Mouse (Mus musculus) cortical plate, adult 2 months (tissue): ENCODE measurements around the gene Cux2. TPM values are rescaled to one million over a fixed set of nuclear protein-coding genes. Genes with fewer than 3 reads are reported as not detected.

ENCODE experiments used
- H3K27ac ChIP-seq: fragments of 200-500 bp; 2 replicates; pipeline ENCODE4 v1.5.1; 2012; ENCODE audit warnings: low read length, control low read depth, inconsistent platforms; ENCODE audit not compliant: insufficient read depth
- H3K4me1 ChIP-seq: fragments of 200-500 bp; 2 replicates; pipeline ENCODE4 v1.6.1; 2011; ENCODE audit warnings: low read length; ENCODE audit not compliant: control insufficient read depth, insufficient read depth
- H3K4me3 ChIP-seq: fragments of 200-500 bp; 2 replicates; pipeline ENCODE4 v1.5.1; 2011; ENCODE audit warnings: mild to moderate bottlenecking, low read length, control low read depth; ENCODE audit not compliant: insufficient read depth
- CTCF ChIP-seq: fragments of 200-500 bp; IDR thresholded peaks from 2 replicates; pipeline ENCODE4 v1.5.1; 2011; ENCODE audit warnings: mild to moderate bottlenecking, control low read depth, low read length; ENCODE audit not compliant: insufficient read depth; ENCODE audit errors: extremely low read depth
- POLR2A ChIP-seq: fragments of 200-500 bp; IDR thresholded peaks from 2 replicates; pipeline ENCODE4 v1.6.1; 2011; ENCODE audit warnings: mild to moderate bottlenecking, low read length, control low read depth; ENCODE audit not compliant: insufficient read depth; ENCODE audit errors: extremely low read depth
- polyA plus RNA-seq: library from polyadenylated mRNA; depleted of rRNA; stranded (reverse); fragments of >200 nt; gene quantifications from 2 replicates; pipeline ENCODE4 v1.2.3, GENCODE M21; 2012

Cux2 gene
- polyA plus RNA-seq, 1 experiment = 109 TPM

- Histone ChIP-seq H3K4me1 (peaks cover 8% of the 10 kb centered on the region), H3K4me3 (no peak overlapping the region), H3K27ac (no peak overlapping the region; the same call in 1 of the 2 replicates)
- TF ChIP-seq CTCF (no peak), POLR2A (no peak)
Measured at GRCm38 (mm10) chr5:121839128-121839473, 210.8 kb downstream of the Cux2 start.

GRCm38 (mm10) chr5:121838341-121839127, 211.4 kb downstream of the Cux2 start:
- Histone ChIP-seq H3K4me1 (peaks cover 10% of the 10 kb centered on the region), H3K27ac (0 out of 2 replicates have a peak overlapping the region, but pooled peaks have one; percentile 32), H3K4me3 (no peak overlapping the region)
- no peak for TF ChIP-seq CTCF

- H3K27ac ChIP-seq = peak within 1 kb of the TSS; percentile 96
- TF ChIP-seq CTCF (no peak), POLR2A (no peak)
Measured at GRCm38 (mm10) chr5:121837441-121838340, 212.2 kb downstream of the Cux2 start, which contains the start of gene Sh2b3. Gene Sh2b3, minus strand, starts transcription at chr5:121837646.

GRCm38 (mm10) chr5:121836692-121837415, 213.0 kb downstream of the Cux2 start:
- TF ChIP-seq CTCF (no peak), POLR2A (peak; percentile 52; the same call in 1 of the 2 replicates)
- Histone ChIP-seq H3K4me3 (peak overlapping the region; percentile 74), H3K4me1 (peaks cover 10% of the 10 kb centered on the region), H3K27ac (peak overlapping the region; percentile 96)

More at GRCm38 (mm10) chr5:121837441-121838340, 212.2 kb downstream of the Cux2 start, which contains the start of gene Sh2b3:
- Histone ChIP-seq H3K4me3 (peak within 1 kb of the TSS; percentile 74), H3K4me1 (peaks cover 10% of the 10 kb centered on the region)

GRCm38 (mm10) chr5:121835949-121836691, 213.8 kb downstream of the Cux2 start:
- H3K27ac ChIP-seq = peak overlapping the region; percentile 96
- TF ChIP-seq POLR2A (no peak), CTCF (no peak)
- peaks cover 10% of the 10 kb centered on the region for H3K4me1 ChIP-seq
- peak overlapping the region; percentile 74 for H3K4me3 ChIP-seq

GRCm38 (mm10) chr5:121834991-121835747, 214.7 kb downstream of the Cux2 start:
- TF ChIP-seq POLR2A (no peak), CTCF (no peak)
- peak overlapping the region; percentile 74 for H3K4me3 ChIP-seq
- no peak overlapping the region for H3K27ac ChIP-seq
- H3K4me1 ChIP-seq = peaks cover 10% of the 10 kb centered on the region

GRCm38 (mm10) chr5:121834241-121834606, 215.7 kb downstream of the Cux2 start:
- H3K4me3 ChIP-seq = no peak overlapping the region; the same call in 1 of the 2 replicates
- H3K27ac ChIP-seq = no peak overlapping the region
- H3K4me1 ChIP-seq = peaks cover 10% of the 10 kb centered on the region

More at GRCm38 (mm10) chr5:121834241-121834606, 215.7 kb downstream of the Cux2 start:
- TF ChIP-seq POLR2A (no peak), CTCF (no peak)
